Mouse (Mus musculus) lung, adult 2 months (tissue): ENCODE measurements around the gene Dnajb12.

Experiments
- CTCF ChIP-seq: fragments of 200-500 bp; IDR thresholded peaks from 2 replicates; pipeline ENCODE4 v1.5.1; 2011; ENCODE audit warnings: mild to moderate bottlenecking, low read length, control low read depth; ENCODE audit not compliant: insufficient read depth
- POLR2A ChIP-seq: fragments of 200-500 bp; IDR thresholded peaks from 2 replicates; pipeline ENCODE4 v1.6.1; 2011; ENCODE audit warnings: low read depth, mild to moderate bottlenecking, control low read depth, low read length, borderline replicate concordance; ENCODE audit errors: extremely low read depth

DNA sequence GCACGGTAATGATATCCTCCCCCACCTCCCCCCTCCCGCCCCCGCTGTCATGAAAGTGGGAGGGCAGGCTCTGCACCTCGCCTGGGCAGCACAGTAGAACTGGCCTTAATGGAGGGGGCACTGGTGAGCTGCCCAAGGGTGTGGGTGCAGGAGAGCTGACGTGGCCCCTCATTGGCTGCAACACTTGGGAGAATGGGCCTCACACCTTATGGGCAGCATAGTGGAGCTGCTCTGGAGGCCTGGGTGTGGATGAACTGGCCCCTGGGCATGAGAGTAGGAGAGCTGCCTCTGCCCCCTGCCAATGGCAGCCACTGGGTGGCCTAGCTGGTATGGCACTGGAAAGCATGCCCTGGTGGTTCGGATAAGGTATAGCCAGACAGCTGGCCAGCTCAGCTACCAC is 9.3 kb upstream of the Dnajb12 start:
- TF ChIP-seq CTCF (no peak), POLR2A (no peak)
